Mouse (Mus musculus): ENCODE measurements around the gene Hecw2. TPM values are rescaled to one million over a fixed set of nuclear protein-coding genes. Genes with fewer than 3 reads are reported as not detected.

Gene Hecw2
- total and polyA plus RNA-seq, 2 experiments from 2014 or later, result 6.2 to 22.2 TPM

DNA sequence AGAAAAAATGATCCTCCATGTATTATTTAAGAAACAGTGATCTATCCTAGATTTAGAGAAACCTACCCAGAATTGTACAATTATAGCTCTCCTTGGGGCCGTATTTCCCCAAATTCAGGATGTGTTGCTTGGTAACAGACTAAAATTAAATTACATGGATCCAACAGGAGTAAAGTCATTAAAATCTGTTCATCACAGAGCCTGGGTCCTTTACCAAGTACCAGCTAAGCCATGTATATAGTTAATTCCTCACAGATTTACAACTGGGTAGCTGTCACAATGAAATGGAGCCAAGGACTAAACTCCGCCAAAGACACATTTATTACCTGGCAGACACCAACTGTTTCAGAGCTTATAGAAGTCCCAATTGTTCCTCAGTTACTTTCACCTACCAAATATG lies 72.4 kb downstream of the Hecw2 start:
- Histone ChIP-seq H3K4me3 (ENCODE audit: low read depth, low read length) (no peak overlapping the region), H3K9ac (replicated peaks; ENCODE audit: low read length, poor library complexity, severe bottlenecking) (no peak overlapping the region), H3K4me1 (ENCODE audit: insufficient read depth, low read length) (peaks cover 9% of the 10 kb centered on the region), H3K27me3 (ENCODE audit: insufficient read depth, low read length) (no peaks in the 10 kb centered on the region), H3K9me3 (ENCODE audit: low read length) (no peaks in the 10 kb centered on the region), H3K27ac (ENCODE audit: low read depth, low read length) (no peak overlapping the region), H3K4me2 (ENCODE audit: low read depth, low read length, poor library complexity, severe bottlenecking) (no peak overlapping the region), H3K36me3 (ENCODE audit: insufficient read depth, low read length) (no peaks in the 10 kb centered on the region)
- DNase-seq (ENCODE audit: low spot score), result peak; percentile 16
- TF ChIP-seq CTCF (IDR thresholded peaks at IDR 0.05), result no peak
- no peak for ATAC-seq (ENCODE audit: low FRiP score)
- WGBS, result 66% methylated on average over 2 of the region's 2 CpGs

GRCm38 (mm10) chr1:54121071-54121730 lies 73.8 kb downstream of the Hecw2 start:
- no peak overlapping the region for H3K9ac ChIP-seq (replicated peaks; ENCODE audit: low read length, poor library complexity, severe bottlenecking)
- peaks cover 9% of the 10 kb centered on the region for H3K4me1 ChIP-seq (ENCODE audit: insufficient read depth, low read length)
- ATAC-seq (ENCODE audit: low FRiP score) (no peak), DNase-seq (ENCODE audit: low spot score) (no peak)
- H3K4me3 ChIP-seq (ENCODE audit: low read depth, low read length), result no peak overlapping the region
- no peak overlapping the region for H3K27ac ChIP-seq (ENCODE audit: low read depth, low read length)
- H3K36me3 ChIP-seq (ENCODE audit: insufficient read depth, low read length), result no peaks in the 10 kb centered on the region
- H3K27me3 ChIP-seq (ENCODE audit: insufficient read depth, low read length), result no peaks in the 10 kb centered on the region
- WGBS, result 89% methylated on average over 5 of the region's 5 CpGs
- H3K4me2 ChIP-seq (ENCODE audit: low read depth, low read length, poor library complexity, severe bottlenecking), result no peak overlapping the region
- no peaks in the 10 kb centered on the region for H3K9me3 ChIP-seq (ENCODE audit: low read length)
- TF ChIP-seq CTCF (IDR thresholded peaks at IDR 0.05), result no peak

GRCm38 (mm10) chr1:54119638-54120320 lies 75.2 kb downstream of the Hecw2 start:
- no peak overlapping the region for H3K4me2 ChIP-seq (ENCODE audit: low read depth, low read length, poor library complexity, severe bottlenecking)
- TF ChIP-seq CTCF (IDR thresholded peaks at IDR 0.05), result no peak
- no peak overlapping the region for H3K9ac ChIP-seq (replicated peaks; ENCODE audit: low read length, poor library complexity, severe bottlenecking)
- no peak overlapping the region for H3K4me3 ChIP-seq (ENCODE audit: low read depth, low read length)
- 51% methylated on average over 9 of the region's 9 CpGs for WGBS
- ATAC-seq (ENCODE audit: low FRiP score), result peak; percentile 78
- DNase-seq (ENCODE audit: low spot score), result peak; percentile 32
- H3K36me3 ChIP-seq (ENCODE audit: insufficient read depth, low read length), result no peaks in the 10 kb centered on the region
- H3K4me1 ChIP-seq (ENCODE audit: insufficient read depth, low read length), result peaks cover 9% of the 10 kb centered on the region
- H3K9me3 ChIP-seq (ENCODE audit: low read length), result no peaks in the 10 kb centered on the region
- H3K27me3 ChIP-seq (ENCODE audit: insufficient read depth, low read length), result no peaks in the 10 kb centered on the region
- H3K27ac ChIP-seq (ENCODE audit: low read depth, low read length), result no peak overlapping the region

DNA sequence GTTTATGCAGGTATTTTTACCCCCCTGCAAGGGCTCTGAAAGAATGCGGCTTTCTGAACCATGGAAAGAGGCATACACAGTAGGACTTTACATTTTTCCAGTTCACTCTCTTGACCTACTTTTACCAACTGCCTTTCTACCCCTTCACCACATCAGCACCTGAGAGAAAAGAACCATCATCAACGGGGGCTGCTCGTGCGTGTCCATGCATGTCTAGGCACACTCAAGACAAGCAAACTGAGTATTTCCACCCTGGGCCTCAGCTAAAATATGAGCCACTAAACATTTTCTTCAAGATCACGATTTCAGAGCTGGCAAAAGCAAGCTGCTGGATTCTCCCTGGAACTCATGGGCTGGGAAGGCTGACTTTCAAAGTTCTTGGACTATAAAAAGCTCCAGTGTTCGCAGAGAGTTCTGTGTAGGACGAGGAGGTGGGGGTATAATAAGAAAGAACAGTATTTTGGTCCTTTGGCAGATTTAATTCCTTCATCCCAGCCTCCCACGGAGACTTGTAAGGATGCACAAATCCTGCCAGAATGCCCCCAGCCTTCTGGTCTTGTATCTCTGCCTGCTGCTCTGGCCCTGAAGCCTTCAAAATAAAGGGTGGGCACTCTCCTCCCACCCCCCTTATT lies 76.5 kb downstream of the Hecw2 start:
- Histone ChIP-seq H3K9ac (replicated peaks; ENCODE audit: low read length, poor library complexity, severe bottlenecking) (no peak overlapping the region), H3K9me3 (ENCODE audit: low read length) (no peaks in the 10 kb centered on the region), H3K27ac (ENCODE audit: low read depth, low read length) (peak overlapping the region; percentile 47; the same call in 1 of the 2 replicates), H3K4me3 (ENCODE audit: low read depth, low read length) (no peak overlapping the region), H3K4me1 (ENCODE audit: insufficient read depth, low read length) (peaks cover 9% of the 10 kb centered on the region), H3K4me2 (ENCODE audit: low read depth, low read length, poor library complexity, severe bottlenecking) (no peak overlapping the region), H3K27me3 (ENCODE audit: insufficient read depth, low read length) (no peaks in the 10 kb centered on the region), H3K36me3 (ENCODE audit: insufficient read depth, low read length) (no peaks in the 10 kb centered on the region)
- TF ChIP-seq CTCF (IDR thresholded peaks at IDR 0.05), result no peak
- ATAC-seq (ENCODE audit: low FRiP score) (no peak), DNase-seq (ENCODE audit: low spot score) (no peak)
- WGBS, result 61% methylated on average over 8 of the region's 8 CpGs

- Histone ChIP-seq H3K27me3 (ENCODE audit: insufficient read depth, low read length) (no peaks in the 10 kb centered on the region), H3K36me3 (ENCODE audit: insufficient read depth, low read length) (no peaks in the 10 kb centered on the region), H3K27ac (ENCODE audit: low read depth, low read length) (no peak overlapping the region), H3K4me2 (ENCODE audit: low read depth, low read length, poor library complexity, severe bottlenecking) (no peak overlapping the region), H3K9ac (replicated peaks; ENCODE audit: low read length, poor library complexity, severe bottlenecking) (no peak overlapping the region), H3K9me3 (ENCODE audit: low read length) (no peaks in the 10 kb centered on the region), H3K4me1 (ENCODE audit: insufficient read depth, low read length) (no peaks in the 10 kb centered on the region), H3K4me3 (ENCODE audit: low read depth, low read length) (no peak overlapping the region)
- ATAC-seq (ENCODE audit: low FRiP score) (no peak), DNase-seq (ENCODE audit: low spot score) (no peak)
- no peak for TF ChIP-seq CTCF (IDR thresholded peaks at IDR 0.05)
- 86% methylated on average over 8 of the region's 8 CpGs for WGBS
Observed at GRCm38 (mm10) chr1:54110920-54111605, 83.9 kb downstream of the Hecw2 start.

All from midbrain, postnatal 0 days (tissue).